Mouse (Mus musculus): ENCODE measurements at regions not wholly inside any gene's neighbourhood (a gene's known extent, or its start where the extent isn't known, plus 50 kb on each side); places are given as distances from the start of the nearest gene placed in this dataset.

- H3K4me3 ChIP-seq, result no peak overlapping the region
- H3K9me3 ChIP-seq, result no peaks in the 10 kb centered on the region
- H3K4me1 ChIP-seq (replicated peaks), result peaks cover 22% of the 10 kb centered on the region
- H3K4me2 ChIP-seq, result peak overlapping the region; percentile 37
- peak; percentile 80 for ATAC-seq (ENCODE audit: low read depth)
- no peaks in the 10 kb centered on the region for H3K27me3 ChIP-seq
- peak overlapping the region; percentile 83 for H3K27ac ChIP-seq (replicated peaks)
- WGBS, result 13% methylated on average over 14 of the region's 14 CpGs
- H3K9ac ChIP-seq, result peak overlapping the region; percentile 38; the same call in 1 of the 2 replicates
- H3K36me3 ChIP-seq, result no peaks in the 10 kb centered on the region
Observed at GRCm38 (mm10) chr19:26977887-26978639, 92.4 kb downstream of the Gm815 start.

GRCm38 (mm10) chr19:26978640-26979007 lies 92.9 kb downstream of the Gm815 start:
- Histone ChIP-seq H3K36me3 (no peaks in the 10 kb centered on the region), H3K4me1 (replicated peaks) (peaks cover 22% of the 10 kb centered on the region), H3K9me3 (no peaks in the 10 kb centered on the region), H3K9ac (no peak overlapping the region), H3K27ac (replicated peaks) (peak overlapping the region; percentile 83), H3K4me2 (peak overlapping the region; percentile 37; the same call in 1 of the 2 replicates), H3K4me3 (no peak overlapping the region), H3K27me3 (no peaks in the 10 kb centered on the region)
- WGBS, result 44% methylated on average over 3 of the region's 3 CpGs
- ATAC-seq (ENCODE audit: low read depth), result no peak

- H3K4me2 ChIP-seq, result no peak overlapping the region
- 71% methylated on average over 2 of the region's 2 CpGs for WGBS
- ATAC-seq (ENCODE audit: low read depth), result no peak
- H3K4me1 ChIP-seq (replicated peaks), result peaks cover 22% of the 10 kb centered on the region
- H3K36me3 ChIP-seq, result no peaks in the 10 kb centered on the region
- H3K9me3 ChIP-seq, result no peaks in the 10 kb centered on the region
- H3K4me3 ChIP-seq, result no peak overlapping the region
- no peak overlapping the region for H3K27ac ChIP-seq (replicated peaks)
- no peak overlapping the region for H3K9ac ChIP-seq
- H3K27me3 ChIP-seq, result no peaks in the 10 kb centered on the region
Observed at GRCm38 (mm10) chr19:26979322-26979721, 93.6 kb downstream of the Gm815 start.

GRCm38 (mm10) chr19:26986672-26987071 lies 101.0 kb downstream of the Gm815 start:
- H3K4me3 ChIP-seq, result no peak overlapping the region
- H3K9me3 ChIP-seq, result no peaks in the 10 kb centered on the region
- no peaks in the 10 kb centered on the region for H3K27me3 ChIP-seq
- H3K4me2 ChIP-seq, result no peak overlapping the region
- no peak overlapping the region for H3K9ac ChIP-seq
- no peaks in the 10 kb centered on the region for H3K36me3 ChIP-seq
- no peak for ATAC-seq (ENCODE audit: low read depth)
- no peak overlapping the region for H3K27ac ChIP-seq (replicated peaks)
- no peaks in the 10 kb centered on the region for H3K4me1 ChIP-seq (replicated peaks)
- WGBS, result 90% methylated on average over 1 of the region's 1 CpGs

GRCm38 (mm10) chr19:26987197-26987596 lies 101.5 kb downstream of the Gm815 start:
- no peaks in the 10 kb centered on the region for H3K9me3 ChIP-seq
- H3K9ac ChIP-seq, result no peak overlapping the region
- 79% methylated on average over 3 of the region's 3 CpGs for WGBS
- no peaks in the 10 kb centered on the region for H3K27me3 ChIP-seq
- no peaks in the 10 kb centered on the region for H3K4me1 ChIP-seq (replicated peaks)
- no peaks in the 10 kb centered on the region for H3K36me3 ChIP-seq
- no peak for ATAC-seq (ENCODE audit: low read depth)
- no peak overlapping the region for H3K27ac ChIP-seq (replicated peaks)
- H3K4me3 ChIP-seq, result no peak overlapping the region
- H3K4me2 ChIP-seq, result no peak overlapping the region

GRCm38 (mm10) chr19:26987909-26988456 lies 102.3 kb downstream of the Gm815 start:
- H3K4me2 ChIP-seq, result no peak overlapping the region
- no peak overlapping the region for H3K27ac ChIP-seq (replicated peaks)
- no peak for ATAC-seq (ENCODE audit: low read depth)
- no peaks in the 10 kb centered on the region for H3K36me3 ChIP-seq
- no peak overlapping the region for H3K4me3 ChIP-seq
- H3K27me3 ChIP-seq, result no peaks in the 10 kb centered on the region
- H3K4me1 ChIP-seq (replicated peaks), result no peaks in the 10 kb centered on the region
- H3K9me3 ChIP-seq, result no peaks in the 10 kb centered on the region
- no peak overlapping the region for H3K9ac ChIP-seq
- 90% methylated on average over 6 of the region's 6 CpGs for WGBS

GRCm38 (mm10) chr19:26994586-26995352 lies 109.1 kb downstream of the Gm815 start:
- Histone ChIP-seq H3K36me3 (no peaks in the 10 kb centered on the region), H3K27ac (replicated peaks) (no peak overlapping the region), H3K4me3 (no peak overlapping the region), H3K4me2 (no peak overlapping the region), H3K4me1 (replicated peaks) (peaks cover 11% of the 10 kb centered on the region; the same call in 1 of the 2 replicates), H3K9me3 (no peaks in the 10 kb centered on the region), H3K27me3 (no peaks in the 10 kb centered on the region), H3K9ac (no peak overlapping the region)
- peak; percentile 63 for ATAC-seq (ENCODE audit: low read depth)
- WGBS, result 36% methylated on average over 4 of the region's 4 CpGs

GRCm38 (mm10) chr19:26999596-26999995 lies 113.9 kb downstream of the Gm815 start:
- H3K4me1 ChIP-seq (replicated peaks), result peaks cover 11% of the 10 kb centered on the region; the same call in 1 of the 2 replicates
- no peak overlapping the region for H3K4me2 ChIP-seq
- no peak overlapping the region for H3K9ac ChIP-seq
- no peak overlapping the region for H3K4me3 ChIP-seq
- no peaks in the 10 kb centered on the region for H3K9me3 ChIP-seq
- H3K36me3 ChIP-seq, result no peaks in the 10 kb centered on the region
- no peak overlapping the region for H3K27ac ChIP-seq (replicated peaks)
- WGBS, result 60% methylated on average over 3 of the region's 3 CpGs
- no peak for ATAC-seq (ENCODE audit: low read depth)
- H3K27me3 ChIP-seq, result no peaks in the 10 kb centered on the region

GRCm38 (mm10) chr19:27021930-27022329 lies 136.2 kb downstream of the Gm815 start:
- H3K9me3 ChIP-seq, result no peaks in the 10 kb centered on the region
- ATAC-seq (ENCODE audit: low read depth), result no peak
- H3K9ac ChIP-seq, result no peak overlapping the region
- no peak overlapping the region for H3K4me3 ChIP-seq
- H3K4me2 ChIP-seq, result no peak overlapping the region
- no peaks in the 10 kb centered on the region for H3K27me3 ChIP-seq
- WGBS, result 94% methylated on average over 3 of the region's 3 CpGs
- 0 out of 2 replicates have a peak, but pooled peaks cover 4% of the 10 kb centered on the region for H3K4me1 ChIP-seq (replicated peaks)
- no peak overlapping the region for H3K27ac ChIP-seq (replicated peaks)
- no peaks in the 10 kb centered on the region for H3K36me3 ChIP-seq

GRCm38 (mm10) chr19:27022917-27023316 lies 137.2 kb downstream of the Gm815 start:
- Histone ChIP-seq H3K4me1 (replicated peaks) (0 out of 2 replicates have a peak, but pooled peaks cover 4% of the 10 kb centered on the region), H3K27ac (replicated peaks) (no peak overlapping the region), H3K36me3 (no peaks in the 10 kb centered on the region), H3K4me3 (no peak overlapping the region), H3K27me3 (no peaks in the 10 kb centered on the region), H3K4me2 (no peak overlapping the region), H3K9me3 (no peaks in the 10 kb centered on the region), H3K9ac (no peak overlapping the region)
- no peak for ATAC-seq (ENCODE audit: low read depth)
- WGBS, result 80% methylated on average over 5 of the region's 5 CpGs

- Histone ChIP-seq H3K27ac (replicated peaks) (no peak overlapping the region), H3K9me3 (no peaks in the 10 kb centered on the region), H3K9ac (no peak overlapping the region), H3K4me2 (no peak overlapping the region), H3K36me3 (no peaks in the 10 kb centered on the region), H3K27me3 (no peaks in the 10 kb centered on the region), H3K4me3 (no peak overlapping the region), H3K4me1 (replicated peaks) (peaks cover 11% of the 10 kb centered on the region)
- ATAC-seq (ENCODE audit: low read depth), result no peak
- 59% methylated on average over 1 of the region's 1 CpGs for WGBS
Observed at GRCm38 (mm10) chr19:27028834-27029233, 143.2 kb downstream of the Gm815 start.

- no peak overlapping the region for H3K9ac ChIP-seq
- H3K27me3 ChIP-seq, result no peaks in the 10 kb centered on the region
- peaks cover 11% of the 10 kb centered on the region for H3K4me1 ChIP-seq (replicated peaks)
- WGBS, result 33% methylated on average over 7 of the region's 7 CpGs
- no peak overlapping the region for H3K27ac ChIP-seq (replicated peaks)
- peak; percentile 75 for ATAC-seq (ENCODE audit: low read depth)
- H3K4me2 ChIP-seq, result no peak overlapping the region
- H3K36me3 ChIP-seq, result no peaks in the 10 kb centered on the region
- no peaks in the 10 kb centered on the region for H3K9me3 ChIP-seq
- no peak overlapping the region for H3K4me3 ChIP-seq
Observed at GRCm38 (mm10) chr19:27031030-27031700, 145.5 kb downstream of the Gm815 start.

All from neural tube, embryonic 13.5 days (tissue).